Mouse (Mus musculus) thymus, postnatal 25 days (tissue): ENCODE data around the gene Wdtc1.

ENCODE experiments used
- DNase-seq: peaks from one replicate; pipeline ENCODE4 v3.0.0; 2022

Wdtc1 gene

GRCm38 (mm10) chr4:133353367-133354365 lies at the start of gene Wdtc1:
Gene Wdtc1 (minus strand): TSS chr4:133353481.
- no peak for DNase-seq

- no peak for DNase-seq
These were observed 48.7 kb upstream of the Wdtc1 start for GRCm38 (mm10) chr4:133402011-133402410.

- no peak for DNase-seq
These were observed 46.8 kb upstream of the Wdtc1 start for GRCm38 (mm10) chr4:133400098-133400497.

GRCm38 (mm10) chr4:133399509-133399908 lies 46.2 kb upstream of the Wdtc1 start:
- no peak for DNase-seq

- no peak for DNase-seq
These were observed 45.3 kb upstream of the Wdtc1 start for GRCm38 (mm10) chr4:133398619-133399018.

GRCm38 (mm10) chr4:133397961-133398360 lies 44.7 kb upstream of the Wdtc1 start:
- DNase-seq = no peak

- DNase-seq = no peak
These were observed 44.0 kb upstream of the Wdtc1 start for GRCm38 (mm10) chr4:133397299-133397698.

GRCm38 (mm10) chr4:133396079-133396478 lies 42.8 kb upstream of the Wdtc1 start:
- DNase-seq = no peak

GRCm38 (mm10) chr4:133394981-133395573 lies 41.8 kb upstream of the Wdtc1 start:
- no peak for DNase-seq

- no peak for DNase-seq
These were observed 38.1 kb upstream of the Wdtc1 start for GRCm38 (mm10) chr4:133391185-133392040.

GRCm38 (mm10) chr4:133390585-133390984 lies 37.3 kb upstream of the Wdtc1 start:
- no peak for DNase-seq

- DNase-seq = no peak
These were observed 36.8 kb upstream of the Wdtc1 start for GRCm38 (mm10) chr4:133390042-133390441.

GRCm38 (mm10) chr4:133388781-133389552 lies 35.7 kb upstream of the Wdtc1 start:
- DNase-seq = no peak

GRCm38 (mm10) chr4:133387053-133387452 lies 33.8 kb upstream of the Wdtc1 start:
- DNase-seq = no peak

GRCm38 (mm10) chr4:133386061-133386797 lies 32.9 kb upstream of the Wdtc1 start:
- DNase-seq = no peak

- DNase-seq = no peak
These were observed 27.9 kb upstream of the Wdtc1 start for GRCm38 (mm10) chr4:133381141-133381540.

GRCm38 (mm10) chr4:133380532-133380931 lies 27.3 kb upstream of the Wdtc1 start:
- no peak for DNase-seq

- no peak for DNase-seq
These were observed 26.6 kb upstream of the Wdtc1 start for GRCm38 (mm10) chr4:133379861-133380260.

GRCm38 (mm10) chr4:133379046-133379347 lies 25.7 kb upstream of the Wdtc1 start:
- DNase-seq = no peak

GRCm38 (mm10) chr4:133378236-133379045 lies 25.2 kb upstream of the Wdtc1 start:
- DNase-seq = peak; percentile 64
